Mouse (Mus musculus): ENCODE results near the gene Ptcd3.
"Not testable (repeated sequence)": the region's sequence is repeated elsewhere in the genome, so short reads cannot be mapped to it uniquely, and the experiment has no call there.

Ptcd3 gene

GRCm38 (mm10) chr6:71867751-71868150 lies 40.8 kb downstream of the Ptcd3 start:
- no peak for DNase-seq

DNA sequence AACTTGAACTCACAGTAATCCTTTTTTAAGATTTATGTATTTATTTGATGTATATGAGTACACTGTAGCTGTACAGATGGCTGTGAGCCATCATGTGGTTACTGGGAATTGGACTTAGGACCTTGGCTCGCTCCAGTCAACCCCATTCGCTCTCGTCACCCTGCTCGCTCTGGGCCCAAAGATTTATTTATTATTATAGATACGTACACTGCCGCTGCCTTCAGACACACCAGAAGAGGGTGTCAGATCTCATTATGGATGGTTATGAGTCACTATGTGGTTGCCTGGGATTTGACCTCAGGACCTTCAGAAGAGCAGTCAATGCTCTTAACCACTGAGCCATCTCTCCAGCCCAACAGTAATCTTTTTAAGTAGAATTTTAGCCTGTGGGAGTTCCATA lies 61.6 kb downstream of the Ptcd3 start:
- DNase-seq = not testable (repeated sequence)

GRCm38 (mm10) chr6:71840597-71841290 lies 67.8 kb downstream of the Ptcd3 start:
- DNase-seq = no peak

- DNase-seq = no peak
Observed at GRCm38 (mm10) chr6:71839815-71840214, 68.7 kb downstream of the Ptcd3 start.

GRCm38 (mm10) chr6:71836811-71837210 lies 71.7 kb downstream of the Ptcd3 start:
- no peak for DNase-seq

DNA sequence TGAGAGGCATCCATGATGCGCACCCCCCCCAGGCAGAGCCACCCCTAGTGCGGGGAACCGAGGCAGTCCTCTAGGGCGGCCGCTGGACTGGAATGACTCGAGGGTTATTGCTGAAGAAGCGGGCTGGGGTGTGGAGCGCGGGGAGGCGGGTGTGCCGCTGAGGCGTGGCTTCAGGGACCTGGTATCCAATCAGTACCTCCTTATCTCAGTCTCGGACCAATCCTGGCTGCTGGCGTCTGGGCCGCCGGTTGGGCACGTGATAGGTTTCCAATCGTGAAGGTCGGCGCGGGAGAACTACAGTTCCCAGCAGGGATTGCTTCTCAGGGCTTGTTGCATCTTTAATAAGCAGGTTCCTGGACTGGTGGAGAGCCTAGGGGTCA lies 77.0 kb downstream of the Ptcd3 start:
- DNase-seq = peak; percentile 89

DNA sequence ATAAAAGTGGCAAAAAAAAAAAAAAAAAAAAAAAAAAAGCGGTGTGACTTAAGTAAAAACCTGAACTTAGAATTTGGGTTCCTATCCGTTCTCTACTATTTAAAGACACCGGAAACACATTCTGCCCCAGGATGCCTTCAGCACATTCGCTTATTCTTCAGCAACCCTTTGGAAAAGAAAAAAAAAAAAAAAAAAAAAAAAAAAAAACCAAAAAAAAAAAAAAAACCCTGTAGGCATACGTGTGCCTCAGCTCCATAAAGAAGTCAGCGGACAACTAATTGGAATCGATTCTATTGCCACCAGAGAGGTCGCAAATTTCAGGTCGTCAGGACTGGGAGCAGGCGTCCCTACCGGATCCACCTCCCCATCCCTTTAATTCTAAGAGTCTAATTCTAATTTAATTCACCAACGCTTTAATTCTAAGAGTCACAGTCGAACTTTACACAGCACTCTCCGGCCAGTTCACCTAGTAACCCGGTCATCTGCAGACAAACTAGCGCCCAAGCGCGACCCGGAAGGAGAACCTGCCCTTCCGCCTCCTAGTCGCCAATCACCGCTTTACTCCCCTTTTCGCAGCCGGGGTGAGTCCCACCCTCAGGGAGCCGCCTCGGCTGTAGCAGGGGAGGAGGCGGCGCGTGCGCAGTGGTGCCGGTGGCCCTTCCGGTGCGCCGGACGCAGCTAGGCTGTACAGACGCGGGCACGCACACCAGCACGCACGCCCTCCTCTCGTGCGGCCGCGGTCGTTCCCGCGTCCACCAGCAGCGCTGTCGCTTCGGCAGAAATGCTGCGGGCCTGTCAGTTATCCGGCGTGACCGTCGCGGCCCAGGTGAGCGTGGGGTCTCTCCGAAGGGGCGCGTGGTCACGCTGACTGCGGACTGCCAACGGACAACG lies 77.6 kb downstream of the Ptcd3 start, which contains the start of gene Immt:
TSS of gene Immt (plus strand) at position 642 of the 891 bp plus-strand sequence.
- peak; percentile 98 for DNase-seq

Data from right cerebral cortex, postnatal 4 days (tissue).